Mouse (Mus musculus) cerebellum, adult 9-11 months (tissue): Measurements from ENCODE around the gene Olfr157.
"Not testable (repeated sequence)": the region's sequence is repeated elsewhere in the genome, so short reads cannot be mapped to it uniquely, and the experiment has no call there.

Experiments
- DNase-seq: peaks from one replicate; pipeline ENCODE4 v3.0.0; 2022

Olfr157 gene

DNA sequence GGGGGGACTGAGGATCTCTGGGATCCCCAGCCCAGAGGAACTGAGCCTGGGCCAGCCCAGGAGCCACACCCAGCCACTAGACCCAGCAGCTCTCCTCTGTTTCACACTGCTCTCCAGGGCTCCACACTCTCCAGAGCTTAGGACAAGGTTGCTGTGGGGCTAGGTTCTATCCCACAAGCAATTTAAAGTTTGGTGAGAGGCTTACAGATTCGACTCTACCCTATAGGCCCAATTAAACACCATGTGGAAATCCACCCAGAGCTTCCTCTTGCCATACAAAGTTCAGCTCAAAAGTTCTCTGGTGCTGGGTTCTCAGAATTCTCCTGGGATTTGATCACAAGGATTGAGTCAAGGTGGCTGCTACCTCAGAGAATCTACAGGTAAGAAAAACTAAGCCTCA, at the start of gene Olfr157:
Gene Olfr157 (minus strand): TSS at position 101 of the 400 bp plus-strand sequence.
- no peak for DNase-seq

DNA sequence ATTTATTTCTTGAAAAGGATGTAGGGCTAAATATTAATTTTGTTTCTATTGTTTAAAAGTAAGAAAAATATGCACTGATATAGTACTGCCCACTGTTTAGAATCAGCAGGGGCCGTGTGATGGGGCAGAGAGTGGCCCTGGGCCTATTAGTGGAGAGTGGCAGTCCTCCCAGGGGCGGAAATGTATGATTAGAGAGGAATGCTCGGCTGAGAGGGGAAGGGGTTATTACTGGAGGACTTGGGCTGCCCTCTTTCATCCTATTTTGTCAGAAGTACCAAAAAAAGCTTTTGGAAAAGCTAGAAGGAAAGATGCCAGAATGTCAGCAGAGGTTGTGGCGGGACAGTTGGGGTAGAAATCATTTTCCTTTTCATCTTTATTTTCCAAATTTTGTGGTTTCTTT, 44.2 kb upstream of the Olfr157 start:
- no peak for DNase-seq

DNA sequence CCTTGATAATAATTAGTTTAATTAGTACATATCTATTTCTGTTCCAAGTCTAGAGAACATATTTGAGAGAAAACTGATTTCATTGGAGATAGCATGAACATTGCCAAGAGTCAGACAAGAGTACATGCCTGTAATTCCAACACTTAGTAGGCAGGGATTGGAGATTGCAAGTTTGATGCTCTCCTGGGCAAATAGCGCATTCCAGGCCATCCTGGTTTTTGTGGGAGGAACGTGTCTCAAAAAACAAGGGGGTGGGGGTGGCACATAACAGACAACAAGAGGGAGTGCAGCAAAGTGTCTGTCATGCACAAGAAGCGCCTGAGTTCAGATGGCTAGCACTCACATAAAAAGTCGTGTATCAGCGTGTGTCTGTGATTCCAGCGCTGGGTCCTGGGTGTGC, 39.6 kb upstream of the Olfr157 start:
- no peak for DNase-seq

DNA sequence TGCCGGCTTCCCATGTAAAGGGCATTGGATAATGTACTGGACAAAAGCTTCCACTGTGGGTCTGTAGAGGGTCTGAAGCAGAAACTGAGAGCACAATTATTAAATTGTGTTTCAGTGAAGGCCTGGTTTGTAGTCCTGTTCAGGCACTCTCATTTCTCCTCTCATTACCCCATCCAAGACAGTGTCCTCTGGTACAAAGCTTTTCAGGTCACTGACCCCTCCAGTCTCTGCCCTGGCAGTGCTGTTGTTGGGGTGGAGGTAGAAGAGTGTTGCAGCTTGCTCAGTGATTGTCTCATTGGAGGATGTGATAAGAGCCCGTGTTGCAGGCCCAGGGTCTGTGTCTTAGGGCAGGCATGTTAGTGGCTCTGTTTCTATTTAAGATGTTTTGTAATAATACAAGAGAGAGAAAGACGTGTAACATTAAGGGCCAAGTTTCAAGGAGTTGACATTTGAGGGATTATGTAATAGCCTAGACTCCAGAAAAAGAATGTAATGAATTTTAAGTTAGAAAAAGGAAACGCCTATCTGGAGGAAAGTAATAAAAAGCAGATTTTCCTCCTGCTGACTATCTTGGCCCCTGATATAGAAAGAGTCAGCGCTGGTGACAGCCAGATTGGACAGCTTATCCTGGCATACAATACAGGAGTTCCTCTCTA, 38.2 kb upstream of the Olfr157 start:
- no peak for DNase-seq

DNA sequence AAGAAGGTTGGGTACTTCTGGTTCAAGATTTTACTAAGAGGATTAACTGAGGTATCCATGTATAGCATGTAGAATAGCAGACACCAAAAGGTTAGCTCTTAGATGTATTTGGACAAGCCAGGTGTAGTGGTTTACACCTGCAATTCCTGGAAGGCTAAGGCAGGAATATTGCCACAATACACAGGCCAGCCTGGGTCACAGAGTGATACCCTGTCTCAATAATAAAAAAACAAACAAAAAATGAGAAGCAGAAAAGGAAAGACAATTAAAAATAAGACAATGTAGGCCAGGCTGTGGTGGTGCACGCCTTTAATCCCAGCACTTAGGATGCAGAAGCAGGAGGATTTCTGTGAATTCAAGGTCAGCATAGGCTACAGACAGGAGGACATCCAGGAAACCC, 37.2 kb upstream of the Olfr157 start:
- DNase-seq: no peak

DNA sequence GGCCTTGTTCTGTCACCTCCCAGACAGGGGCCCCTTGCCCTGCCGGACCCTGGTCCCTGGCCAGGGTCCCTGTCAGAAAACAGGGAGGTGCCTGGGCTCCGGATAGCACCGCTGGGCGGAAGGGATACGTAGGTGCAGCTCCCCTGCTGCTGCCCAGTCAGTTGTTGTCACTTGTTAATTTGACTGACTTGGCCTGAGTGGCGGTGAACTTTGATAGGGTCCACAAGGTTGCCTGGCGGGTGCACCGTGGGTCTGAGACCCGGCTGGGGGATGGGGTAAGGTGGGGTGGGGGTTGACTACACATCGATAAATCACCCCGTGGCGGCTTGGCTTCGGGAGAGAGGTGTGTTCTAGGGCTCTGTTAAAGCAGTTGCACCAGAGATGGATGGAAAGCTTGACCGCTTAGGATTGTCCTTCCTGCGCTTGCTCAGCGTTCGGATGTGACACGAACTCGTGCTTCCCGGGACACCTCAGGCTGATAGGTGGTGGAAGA, 36.0 kb upstream of the Olfr157 start:
- DNase-seq: peak; percentile 24

DNA sequence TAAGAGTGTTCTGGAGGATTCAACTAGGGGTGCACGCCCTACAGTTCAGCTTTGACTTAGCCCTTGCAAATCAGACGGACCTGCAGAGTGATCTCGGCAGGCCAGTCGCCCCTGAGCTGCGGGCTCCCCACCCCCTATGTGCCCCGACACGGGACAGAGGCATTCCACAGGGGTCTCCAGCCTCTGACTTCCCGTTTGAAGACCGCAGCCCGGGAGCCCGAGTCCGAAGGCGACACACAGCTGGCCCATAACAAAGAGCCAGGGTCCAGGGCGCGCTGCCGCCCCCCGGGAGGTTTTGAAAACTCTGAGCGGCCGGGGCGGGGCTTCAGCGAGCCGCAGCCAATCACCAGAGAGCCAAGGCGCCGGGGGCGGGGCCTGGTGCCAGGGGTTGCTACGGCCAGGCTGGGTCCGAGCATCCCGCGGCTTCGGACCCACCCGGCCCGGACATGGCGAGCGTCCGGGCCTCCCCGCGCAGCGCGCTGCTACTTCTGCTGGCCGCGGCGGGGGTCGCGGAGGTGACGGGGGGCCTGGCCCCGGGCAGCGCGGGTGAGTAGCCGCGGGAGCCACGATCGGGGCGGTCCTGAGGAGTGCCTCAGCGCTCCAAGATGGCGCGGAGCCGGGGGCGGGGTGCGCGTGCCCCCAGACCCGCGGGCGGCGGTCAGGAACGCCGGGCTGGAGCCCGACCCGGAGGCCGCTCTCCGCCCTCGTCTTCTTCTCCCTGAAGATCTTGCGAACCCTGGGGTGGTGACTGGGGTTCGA, 35.3 kb upstream of the Olfr157 start, which contains the start of gene Reck:
Gene Reck (plus strand): TSS at position 371 of the 759 bp plus-strand sequence.
- peak; percentile 74 for DNase-seq

DNA sequence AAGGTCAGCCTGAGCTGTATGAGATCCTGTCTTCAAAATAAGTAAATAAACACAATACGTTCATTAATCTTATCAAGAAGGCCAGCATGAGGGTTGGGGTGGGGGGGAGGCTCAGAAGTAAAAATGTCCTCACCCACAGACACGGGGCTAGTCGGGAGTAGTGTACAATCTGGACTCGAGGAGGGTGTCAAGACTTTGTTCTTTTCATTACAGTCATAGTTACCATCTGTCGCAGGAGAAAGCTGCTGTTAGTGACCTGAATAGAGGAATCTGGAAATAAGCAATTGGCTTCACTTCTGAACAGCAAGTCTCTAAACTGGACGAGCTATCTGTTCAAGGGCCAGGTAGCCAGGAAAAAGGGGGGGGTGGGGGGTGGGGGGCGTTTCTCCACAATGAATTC, 34.5 kb upstream of the Olfr157 start:
- no peak for DNase-seq

DNA sequence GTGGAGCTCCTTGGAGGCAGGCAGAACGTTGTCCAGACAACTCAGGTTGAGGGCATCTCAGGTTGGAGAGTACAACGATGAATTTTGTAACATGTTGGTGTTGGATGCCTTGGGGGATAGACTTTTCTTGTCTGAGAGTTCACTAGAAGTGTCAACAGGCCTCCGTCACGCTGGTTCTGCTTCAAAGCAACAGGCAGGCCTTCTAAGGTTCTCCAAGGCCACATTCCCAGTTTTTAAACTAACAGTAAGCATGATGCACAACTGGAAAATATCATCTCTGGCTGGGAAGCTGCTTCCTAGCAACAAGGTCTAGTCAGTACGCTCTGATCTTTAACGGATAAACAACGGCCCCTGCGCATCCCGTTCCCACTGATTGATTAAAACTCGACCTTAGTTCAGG, 29.8 kb upstream of the Olfr157 start:
- no peak for DNase-seq

DNA sequence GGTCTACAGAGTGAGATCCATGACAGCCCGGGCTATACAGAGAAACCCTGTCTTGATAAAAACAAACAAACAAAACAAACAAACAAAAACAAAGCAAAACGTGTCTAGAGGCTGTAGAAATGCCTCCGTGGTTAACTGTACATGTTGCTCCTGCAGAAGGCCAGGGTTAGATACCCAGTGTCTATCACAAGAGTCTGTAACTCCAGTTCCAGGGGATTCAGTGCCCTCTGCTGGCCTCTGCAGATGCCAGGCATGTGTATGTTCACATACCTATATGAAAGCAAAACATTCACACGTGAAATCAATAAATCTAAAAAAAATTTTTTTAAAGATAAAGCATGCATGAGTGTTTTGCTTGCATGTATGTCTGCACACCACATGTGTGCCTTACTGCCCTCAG, 23.3 kb upstream of the Olfr157 start:
- no peak for DNase-seq

DNA sequence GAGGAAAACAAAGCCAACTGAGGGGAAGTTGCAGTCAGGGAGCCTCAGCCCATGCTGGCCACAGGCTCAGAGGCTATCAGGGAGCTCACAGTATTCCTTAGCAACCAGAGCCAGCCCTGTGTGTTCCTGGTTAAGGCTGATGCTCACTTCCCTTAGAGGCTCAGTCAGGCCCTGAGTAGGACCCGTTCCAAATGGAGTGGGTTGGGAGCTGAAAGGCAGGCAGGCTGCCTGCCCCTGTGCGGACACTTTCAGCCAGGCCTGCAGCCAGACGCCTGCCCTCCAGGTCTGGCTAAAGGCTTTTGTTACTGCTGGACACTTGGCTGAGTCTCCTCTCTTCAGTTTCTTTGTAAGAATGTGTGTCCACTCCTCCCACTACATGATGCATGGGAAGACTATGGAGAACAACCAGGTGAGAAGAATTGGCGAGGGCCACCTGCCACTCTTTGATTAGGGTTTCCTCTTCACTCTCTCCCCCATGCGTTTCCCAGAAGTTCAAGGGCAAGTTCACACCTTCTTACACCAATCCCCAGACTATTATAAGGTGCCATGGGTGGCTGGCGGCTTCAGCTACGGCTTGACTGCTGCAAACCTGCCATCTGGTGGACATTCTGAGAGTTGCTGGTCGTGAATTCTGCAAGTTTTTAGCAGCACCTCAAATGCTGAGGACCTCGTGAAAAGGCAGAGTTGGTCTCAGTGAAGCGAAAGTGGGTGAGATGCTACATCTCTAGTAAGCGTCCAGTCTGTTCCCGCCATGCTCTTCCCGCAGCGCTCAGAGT, 20.9 kb upstream of the Olfr157 start:
- DNase-seq: peak; percentile 30

DNA sequence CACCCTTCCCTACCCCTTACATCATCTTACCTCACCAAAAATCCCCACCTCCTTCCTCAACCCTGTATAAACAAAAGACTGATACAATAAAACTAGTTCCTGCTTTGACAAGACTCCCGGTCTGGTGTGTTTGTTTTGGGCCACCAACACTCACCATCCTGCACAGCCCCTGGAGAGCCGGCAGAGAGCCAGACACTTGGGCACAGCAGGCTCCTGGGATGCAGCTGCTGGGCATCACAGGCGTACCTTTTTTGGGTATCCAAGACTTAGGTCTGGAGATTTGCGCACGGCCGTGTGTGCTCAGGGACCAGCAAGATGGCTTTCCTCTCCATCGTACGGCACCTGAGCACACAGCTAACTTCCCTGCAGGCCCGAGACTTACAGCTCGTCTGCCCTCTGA, 19.9 kb upstream of the Olfr157 start:
- no peak for DNase-seq

DNA sequence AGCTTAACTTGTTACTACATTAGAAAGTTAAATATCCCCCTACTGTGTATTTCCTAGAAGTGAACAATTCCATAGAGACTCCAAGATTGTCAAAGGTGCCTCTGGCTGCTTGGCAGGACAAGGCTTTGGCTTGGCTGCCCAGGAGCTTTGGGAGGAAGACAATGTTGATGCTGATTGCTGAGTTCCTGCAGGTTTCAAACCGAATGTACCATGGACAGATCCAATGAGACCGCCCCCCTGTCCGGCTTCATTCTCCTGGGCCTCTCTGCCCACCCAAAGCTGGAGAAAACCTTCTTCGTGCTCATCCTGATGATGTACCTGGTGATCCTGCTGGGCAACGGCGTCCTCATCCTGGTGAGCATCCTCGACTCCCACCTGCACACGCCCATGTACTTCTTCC, 14.1 kb upstream of the Olfr157 start:
- DNase-seq: no peak

DNA sequence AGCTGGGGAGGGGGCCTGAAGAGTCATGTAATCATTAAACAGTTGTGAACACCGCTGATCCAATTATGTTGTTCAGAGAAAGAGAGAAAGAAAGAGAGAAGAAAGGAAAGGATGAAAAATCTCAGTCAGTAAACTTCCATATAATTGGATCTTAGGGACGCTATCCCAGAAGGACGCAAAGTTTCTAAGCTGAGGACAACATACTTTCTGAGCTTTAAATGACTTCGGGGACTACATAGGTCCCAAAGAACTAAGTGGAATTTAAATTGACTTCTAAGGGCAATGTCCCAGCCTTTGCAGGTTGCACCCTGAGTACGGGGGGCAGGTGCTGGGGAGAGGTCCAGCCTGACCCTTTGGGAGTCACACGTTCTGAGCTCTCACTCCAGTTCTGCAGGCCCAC, 11.3 kb upstream of the Olfr157 start, which contains the start of gene Olfr155:
Gene Olfr155 (plus strand): TSS at position 301 of the 400 bp plus-strand sequence.
- no peak for DNase-seq

DNA sequence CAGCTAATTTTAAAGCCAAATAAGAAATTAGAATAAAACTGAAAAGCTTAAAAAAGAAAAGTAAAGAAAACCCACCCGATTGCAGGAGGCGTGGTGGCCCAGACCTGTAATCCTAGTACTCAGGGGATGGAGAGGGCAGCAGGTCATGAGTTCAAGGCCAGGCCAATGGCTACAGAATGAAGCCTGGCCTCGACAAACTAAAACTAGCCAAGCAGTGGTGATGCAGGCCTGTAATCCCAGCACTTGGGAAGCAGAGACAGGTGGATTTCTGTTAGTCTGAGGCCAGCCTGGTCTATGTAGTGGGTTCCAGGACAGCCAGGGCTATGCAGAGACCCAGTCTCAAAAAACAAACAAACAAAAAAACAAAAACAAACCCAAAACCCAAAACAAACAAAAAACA, 1.7 kb downstream of the Olfr157 start:
- DNase-seq: no peak

DNA sequence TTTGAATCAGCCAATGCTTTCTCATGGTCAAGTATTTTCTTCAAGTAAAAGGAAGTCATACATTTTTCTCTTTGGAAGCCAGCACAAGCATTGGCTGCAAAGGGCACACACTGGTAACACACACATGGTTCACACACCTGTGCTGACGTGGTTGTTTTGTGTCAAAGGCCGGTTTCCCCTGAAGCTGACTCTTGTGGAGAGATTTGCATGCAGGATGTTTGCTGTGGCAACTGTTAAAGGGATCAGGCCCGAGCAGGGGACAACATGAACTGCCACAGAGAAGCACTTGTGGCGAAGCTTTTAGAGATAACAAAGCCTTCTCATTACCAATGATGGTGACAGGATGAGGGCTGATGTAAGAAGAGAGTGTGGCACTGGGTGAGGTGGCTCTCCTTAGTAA, 5.3 kb downstream of the Olfr157 start:
- DNase-seq: no peak

DNA sequence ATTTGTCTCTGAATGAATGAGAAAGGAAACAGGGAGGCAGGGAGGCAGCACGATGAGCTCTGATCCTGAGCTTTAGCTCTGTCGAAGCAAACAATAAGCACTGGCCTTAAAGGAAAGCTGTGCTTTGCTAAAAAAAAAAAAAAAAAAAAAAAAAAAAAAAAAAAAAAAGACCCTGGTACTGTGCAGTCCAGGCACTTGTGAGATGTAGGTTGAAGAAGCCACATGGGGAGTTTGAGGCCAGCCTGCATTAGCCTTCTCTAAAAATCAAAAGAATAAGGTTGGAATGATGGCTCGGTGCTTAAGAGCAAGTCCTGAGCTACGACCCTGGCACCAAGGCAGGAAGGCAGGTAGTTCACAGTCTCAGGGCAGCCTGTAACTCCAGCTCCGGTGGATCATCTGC, 6.2 kb downstream of the Olfr157 start:
- no peak for DNase-seq

DNA sequence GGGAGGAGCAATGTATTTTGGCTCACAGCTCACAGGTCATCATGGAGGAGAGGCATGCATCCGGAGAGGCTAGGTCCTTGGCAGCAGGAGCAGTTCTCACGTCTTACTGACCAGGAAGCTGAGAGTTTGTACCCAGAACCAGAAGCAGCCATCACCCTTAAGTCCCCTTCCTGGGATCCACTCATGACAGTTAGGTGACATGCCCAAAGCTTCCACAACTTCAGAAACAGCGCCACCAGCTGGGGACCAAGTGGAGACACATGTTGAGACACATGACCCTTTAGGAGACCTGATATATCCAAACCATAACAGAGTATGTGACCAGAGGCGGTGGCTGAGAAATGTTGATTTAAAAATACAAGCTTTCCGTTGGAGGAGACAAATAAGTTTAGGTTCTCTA, 8.0 kb downstream of the Olfr157 start:
- DNase-seq: no peak

DNA sequence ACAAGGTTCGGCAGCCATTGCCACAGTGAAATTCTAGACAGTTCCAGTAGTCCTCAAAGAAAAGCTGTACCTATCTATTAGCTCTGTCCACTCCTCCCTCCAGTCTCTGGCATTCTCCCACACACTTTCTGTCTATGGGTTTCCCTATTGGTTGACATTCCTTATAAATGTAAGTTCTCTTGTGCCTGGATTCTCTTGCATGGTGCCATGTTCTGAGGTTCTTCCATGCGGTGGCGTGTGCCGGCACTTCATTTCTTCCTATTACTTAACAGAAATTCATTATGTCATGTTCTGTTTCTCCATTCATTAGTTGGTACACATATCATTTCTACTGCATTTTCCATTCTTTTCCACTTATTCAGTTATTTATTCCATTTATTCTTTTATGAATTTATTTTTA, 11.2 kb downstream of the Olfr157 start:
- no peak for DNase-seq

DNA sequence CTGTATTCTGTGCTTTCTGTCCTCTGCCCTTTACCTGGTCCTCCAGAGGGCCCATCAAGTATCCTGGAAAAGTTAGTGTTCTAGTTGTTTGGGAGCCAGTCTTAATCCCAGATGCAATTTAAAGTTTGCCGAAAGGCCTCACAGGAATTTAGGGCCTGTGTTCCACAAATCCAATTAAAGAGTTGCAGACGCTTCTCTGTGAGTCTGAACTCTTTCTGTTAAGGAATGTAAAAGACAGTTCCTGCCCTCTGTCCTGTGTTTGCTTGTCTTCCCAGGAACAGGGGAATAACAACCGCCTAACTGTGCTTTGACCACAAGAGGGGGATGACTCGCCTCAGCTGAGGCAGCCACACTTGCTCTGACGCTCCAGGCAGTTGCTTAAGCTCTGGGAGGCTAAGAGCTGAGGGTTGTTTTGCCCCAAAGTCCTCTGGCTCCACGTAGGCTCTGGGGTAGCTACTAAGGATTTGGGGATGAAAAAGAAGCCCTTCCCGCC, 16.1 kb downstream of the Olfr157 start, which contains the start of gene Olfr156:
Gene Olfr156 (minus strand): TSS at position 51 of the 493 bp plus-strand sequence.
- no peak for DNase-seq

DNA sequence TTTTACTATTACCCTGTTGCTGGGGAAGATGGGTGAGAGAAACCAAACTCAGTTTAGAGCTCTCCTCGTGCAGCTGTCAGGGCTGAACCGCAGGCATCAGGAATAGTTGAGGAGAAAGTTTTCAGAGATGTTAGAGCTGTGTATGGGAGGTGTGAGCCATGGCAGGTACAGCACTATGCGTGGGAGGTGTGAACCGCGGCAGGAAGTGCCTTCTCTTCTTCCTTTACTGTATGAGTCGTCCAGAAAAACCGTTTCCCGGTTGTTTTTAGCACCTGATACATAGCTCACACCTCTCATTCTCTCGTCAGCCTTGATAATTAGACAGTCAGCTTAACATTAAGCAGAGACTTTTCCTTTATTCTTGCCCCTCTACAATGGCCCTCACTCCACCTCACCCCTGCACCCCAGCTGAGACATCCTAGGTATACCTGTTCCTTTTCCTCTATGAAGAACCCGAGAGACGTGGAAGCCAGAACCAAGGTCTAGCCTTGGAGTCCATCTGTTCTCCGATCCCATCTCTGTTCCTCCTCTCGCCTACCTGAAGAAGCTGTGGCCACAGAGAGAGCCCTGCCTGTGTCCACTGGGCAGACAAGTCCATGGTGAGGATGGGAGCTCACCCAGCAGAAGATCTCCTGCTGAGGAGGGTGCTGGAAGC, 17.0 kb downstream of the Olfr157 start:
- no peak for DNase-seq

DNA sequence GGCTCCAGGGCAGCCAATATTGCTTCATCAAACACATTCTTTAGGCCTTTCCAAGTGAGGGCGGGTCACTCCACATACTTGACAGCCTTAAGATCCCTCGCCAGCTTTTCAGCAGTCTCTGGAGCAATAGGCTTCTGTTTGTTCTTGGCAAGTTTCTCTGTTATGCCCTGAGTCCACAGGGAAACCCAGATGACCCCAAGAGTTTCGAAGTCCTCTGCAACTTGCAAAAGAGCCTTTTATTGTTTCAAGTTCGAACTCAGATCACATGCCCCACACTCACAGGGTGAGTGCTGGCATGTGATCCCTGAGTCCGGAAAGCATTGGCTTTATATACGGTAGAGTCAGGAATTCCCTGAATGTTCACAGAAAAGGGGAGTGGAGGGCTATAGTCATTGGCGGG, 41.1 kb downstream of the Olfr157 start:
- DNase-seq: no peak

DNA sequence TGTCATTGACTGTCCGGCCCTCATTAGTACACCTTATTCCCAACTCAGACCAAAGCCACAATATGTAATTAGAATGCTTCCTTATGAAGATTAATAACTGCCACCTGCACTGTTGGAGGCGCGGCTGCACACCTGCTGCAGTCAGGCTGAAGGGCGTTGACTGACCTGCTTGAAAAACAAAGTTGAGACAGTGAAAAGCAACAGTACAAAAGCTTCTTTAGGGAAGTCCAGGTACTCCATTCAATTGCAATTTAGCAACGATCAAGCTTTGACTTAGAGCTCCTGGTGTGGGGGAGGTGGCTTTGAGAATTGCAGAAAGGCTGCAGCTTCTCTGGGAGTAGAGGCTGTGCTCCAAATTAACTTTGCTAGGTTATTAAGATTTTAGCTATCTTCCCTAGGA, 44.2 kb downstream of the Olfr157 start:
- not testable (repeated sequence) for DNase-seq
